Mouse (Mus musculus) naive thymus-derived CD4-positive, alpha-beta T cell, adult 2 months (primary cell): ENCODE results near the gene Shq1.

Source experiments
- DNase-seq: peaks from one replicate; pipeline ENCODE4 v3.0.0-alpha.2; 2011; ENCODE audit warnings: low read depth

Shq1 gene

DNA sequence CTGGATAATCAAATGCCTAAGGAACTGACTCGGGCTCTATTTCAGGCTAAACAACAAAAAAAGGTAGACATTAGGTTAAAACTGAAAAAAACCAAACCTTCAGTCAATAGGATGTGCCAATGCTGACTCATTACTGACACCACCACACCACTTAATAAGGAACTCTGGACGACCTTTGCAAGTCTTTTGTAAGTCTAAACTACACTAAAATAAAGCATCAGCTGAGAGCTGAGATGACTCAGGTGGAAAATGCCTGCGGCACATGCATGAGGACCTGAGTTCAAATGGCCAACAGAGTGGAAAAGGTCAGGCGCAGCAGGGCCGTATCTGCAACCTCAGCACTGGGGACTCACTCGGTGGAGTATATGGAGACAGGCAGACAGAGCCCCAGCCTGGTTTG lies 69.3 kb downstream of the Shq1 start:
- no peak for DNase-seq

DNA sequence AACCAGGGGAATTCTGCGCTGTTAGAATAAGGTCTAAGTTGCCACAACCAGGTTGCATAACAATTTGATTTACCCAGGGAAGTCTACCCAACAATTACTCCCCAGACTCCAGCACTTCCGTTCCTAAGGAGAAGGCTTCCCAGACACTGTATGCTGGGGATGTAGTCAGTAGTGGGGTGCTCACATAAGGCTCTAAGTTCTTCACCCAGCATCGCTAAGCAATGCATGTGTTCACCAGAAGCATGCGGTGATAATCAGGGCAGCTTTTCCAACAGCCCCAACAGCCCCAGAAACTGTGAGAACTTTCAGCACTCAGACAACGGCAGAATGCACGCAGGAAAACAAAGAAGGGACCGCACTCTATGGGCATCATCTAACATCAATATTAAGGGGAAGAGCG lies 77.1 kb downstream of the Shq1 start:
- DNase-seq = no peak

DNA sequence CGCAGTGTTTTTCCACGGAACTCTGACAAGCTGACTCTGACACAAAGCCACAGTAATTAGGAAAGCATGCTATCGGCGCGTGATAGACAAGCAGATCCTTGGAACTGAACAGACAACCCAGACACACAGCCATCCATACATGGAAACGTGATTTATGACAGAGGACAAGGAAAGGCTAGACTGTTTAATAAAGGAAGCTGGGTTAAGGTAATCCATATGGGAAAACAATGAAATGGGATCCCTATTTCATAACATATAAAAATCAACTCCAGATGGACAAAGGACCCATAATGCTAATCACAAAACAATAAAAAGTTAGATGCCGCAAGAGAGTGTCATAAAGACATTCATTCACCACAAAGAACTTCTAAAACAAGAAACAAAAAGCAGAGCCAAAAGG lies 78.0 kb downstream of the Shq1 start:
- DNase-seq = no peak

DNA sequence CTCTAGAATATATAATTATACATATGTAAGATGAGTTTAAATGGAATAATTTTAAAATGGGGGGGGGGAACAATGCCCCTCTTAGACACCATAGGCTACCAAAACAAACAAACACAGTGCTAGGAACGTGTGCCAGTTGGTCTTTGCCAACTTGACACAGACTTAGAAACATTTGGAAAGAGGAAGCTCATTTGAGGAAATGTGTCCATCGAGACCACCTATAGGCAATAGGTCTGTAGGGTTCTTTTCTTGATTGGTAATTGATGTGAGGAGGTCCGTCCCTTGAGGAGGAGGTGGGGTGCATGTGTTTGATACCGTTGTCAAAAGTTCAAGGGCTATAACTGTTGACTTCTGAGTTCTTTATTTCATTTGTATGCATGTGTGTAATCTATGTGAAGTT lies 80.4 kb downstream of the Shq1 start:
- no peak for DNase-seq

DNA sequence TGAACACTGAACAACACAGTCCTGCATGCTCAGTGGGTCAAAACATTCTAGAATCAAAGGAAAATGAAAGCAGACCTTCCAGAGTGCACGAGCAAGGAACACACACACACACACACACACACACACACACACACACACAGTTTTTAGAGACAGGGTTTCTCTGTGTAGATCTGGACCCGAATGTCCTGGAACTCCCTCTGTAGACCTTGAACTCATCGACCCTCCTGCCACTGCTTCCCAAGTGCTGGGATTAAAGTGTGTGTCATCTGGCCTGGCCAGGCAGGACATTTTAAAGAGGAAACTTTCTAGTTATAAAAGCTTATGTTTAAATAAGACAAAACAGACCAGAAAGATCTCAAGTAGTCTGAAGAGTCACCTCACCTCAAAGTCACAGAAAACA lies 82.1 kb downstream of the Shq1 start:
- DNase-seq = no peak

DNA sequence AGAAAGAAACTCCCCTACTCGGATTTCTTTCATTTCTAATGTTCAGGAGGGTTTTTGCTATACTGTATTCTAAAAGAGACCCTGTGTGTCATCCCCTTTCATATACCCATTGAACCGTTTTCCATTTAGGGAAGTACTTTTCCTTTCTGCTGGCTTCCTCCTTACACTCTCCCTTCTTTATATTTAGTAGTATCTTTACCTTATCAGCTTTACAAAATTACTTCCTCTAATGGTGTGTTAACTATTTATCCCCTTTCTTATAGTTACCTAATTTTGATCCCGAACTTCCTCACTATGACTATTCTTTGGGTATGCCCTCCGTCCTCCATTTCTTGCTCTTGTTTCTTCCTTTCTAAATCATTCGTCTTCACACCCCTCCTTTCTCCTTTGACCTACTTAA lies 84.2 kb downstream of the Shq1 start:
- DNase-seq = no peak

DNA sequence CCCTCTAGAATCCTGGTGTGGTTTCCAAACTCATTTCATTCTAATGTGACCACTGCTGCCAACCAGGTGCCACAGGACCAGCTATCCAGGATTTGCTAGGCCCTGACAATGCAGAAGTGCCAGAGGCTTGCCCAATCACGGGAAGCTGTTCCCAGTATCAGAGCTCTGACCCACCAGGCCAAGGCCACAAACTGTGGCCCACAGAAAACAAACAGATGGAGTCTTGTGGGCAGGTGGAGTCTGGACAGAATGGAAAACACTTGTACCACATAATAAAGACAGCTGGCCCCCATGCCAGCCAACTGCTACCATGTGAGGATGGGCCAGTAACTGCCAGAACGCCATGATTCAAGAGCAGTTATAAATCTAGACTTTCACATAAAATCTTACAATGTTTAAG lies 89.0 kb downstream of the Shq1 start:
- no peak for DNase-seq

DNA sequence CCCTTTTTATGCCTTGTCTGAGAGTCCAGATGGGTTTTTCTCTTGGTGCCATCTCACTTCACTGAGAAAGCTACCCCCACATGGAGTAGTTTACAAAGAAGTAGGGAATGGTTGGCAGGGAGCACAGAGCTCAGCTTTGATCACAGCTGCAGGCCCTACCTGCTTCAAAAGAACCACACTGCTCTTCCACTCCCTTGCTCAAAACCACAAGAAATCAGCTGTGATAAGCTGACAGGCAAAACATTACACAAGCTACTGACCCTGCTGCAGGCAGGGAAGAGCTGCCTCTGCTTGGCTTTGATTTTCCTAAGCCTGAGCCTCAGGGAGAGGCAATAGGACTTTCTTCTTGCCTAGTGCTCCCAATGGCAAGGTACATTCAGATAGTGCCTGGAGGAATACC lies 89.9 kb downstream of the Shq1 start:
- peak; percentile 57 for DNase-seq

DNA sequence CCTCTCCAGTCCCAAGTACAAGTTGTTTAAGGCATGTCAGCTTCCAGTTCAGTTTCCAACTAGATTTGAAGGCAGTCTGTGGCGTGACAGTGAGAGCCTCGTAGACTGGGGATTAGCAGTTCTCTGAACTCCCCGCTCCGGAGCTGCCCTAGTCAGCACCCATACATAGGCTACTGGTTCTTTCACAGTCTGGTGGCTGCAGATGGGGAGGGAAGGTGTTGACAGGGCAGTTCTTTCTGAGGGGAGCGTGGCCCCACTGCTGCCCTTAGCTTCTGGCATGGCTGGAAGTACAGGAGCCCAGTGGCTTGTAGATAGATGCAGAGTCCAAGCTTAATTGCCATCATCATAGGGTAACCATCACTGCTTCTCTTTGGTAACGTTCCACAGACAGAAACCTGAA lies 93.4 kb downstream of the Shq1 start:
- no peak for DNase-seq

DNA sequence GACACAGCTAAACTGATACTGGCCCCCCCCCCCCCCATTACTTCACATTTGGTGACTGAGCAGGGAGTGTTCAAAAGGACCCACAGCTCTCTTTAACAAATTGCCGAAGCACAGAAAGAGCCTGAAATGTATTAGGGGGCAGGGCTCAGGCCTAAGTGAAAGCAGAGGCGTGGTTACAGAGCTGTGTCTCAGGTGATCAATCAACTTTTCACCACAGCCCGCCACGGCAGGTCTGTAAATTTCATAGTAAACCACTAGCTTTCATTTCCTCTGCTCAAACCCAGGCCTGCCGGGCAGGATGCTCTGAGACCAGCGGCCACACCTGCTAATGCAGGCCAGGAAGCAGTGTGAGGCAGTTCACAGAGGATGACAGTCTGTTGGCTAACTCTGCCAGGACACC lies 94.8 kb downstream of the Shq1 start:
- peak; percentile 11 for DNase-seq

DNA sequence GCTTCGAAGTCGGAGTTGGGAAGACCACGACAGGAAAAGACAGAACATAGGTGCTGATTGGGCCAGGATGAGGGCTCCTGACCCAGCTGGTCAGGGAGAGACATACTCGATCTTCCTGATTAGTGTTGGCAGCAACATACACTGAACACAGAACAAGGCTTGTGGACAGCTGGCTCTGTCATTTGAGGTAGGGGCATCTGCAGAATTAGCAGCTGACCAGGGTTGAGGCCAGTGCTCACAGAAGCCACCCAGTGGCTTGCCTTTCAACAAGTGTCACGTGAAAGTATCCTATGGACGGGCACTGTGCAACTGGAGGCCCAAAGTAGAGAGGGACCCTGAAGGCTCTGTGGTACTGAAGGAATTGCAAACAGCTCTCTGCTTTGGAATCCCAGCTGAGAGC lies 104.2 kb downstream of the Shq1 start:
- no peak for DNase-seq

DNA sequence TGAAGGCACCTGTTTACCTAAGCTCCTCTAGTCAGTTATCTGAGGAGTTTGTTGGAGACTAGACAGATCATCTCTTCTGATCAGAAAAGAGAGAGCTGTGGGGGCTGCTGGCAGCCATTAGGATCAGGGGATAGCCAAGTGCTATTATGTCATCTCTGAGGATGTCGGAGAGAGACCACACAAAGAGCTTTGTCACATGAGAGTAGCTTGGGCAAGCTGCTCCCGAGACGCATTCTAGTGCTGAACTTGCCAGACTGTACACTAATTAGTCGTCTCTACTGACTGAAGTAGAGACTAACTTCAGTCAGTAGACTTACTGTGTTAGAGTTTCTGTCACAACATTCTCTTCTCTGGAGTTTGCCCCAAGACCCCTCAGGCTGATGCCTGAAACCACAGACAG lies 106.4 kb downstream of the Shq1 start:
- DNase-seq = no peak

DNA sequence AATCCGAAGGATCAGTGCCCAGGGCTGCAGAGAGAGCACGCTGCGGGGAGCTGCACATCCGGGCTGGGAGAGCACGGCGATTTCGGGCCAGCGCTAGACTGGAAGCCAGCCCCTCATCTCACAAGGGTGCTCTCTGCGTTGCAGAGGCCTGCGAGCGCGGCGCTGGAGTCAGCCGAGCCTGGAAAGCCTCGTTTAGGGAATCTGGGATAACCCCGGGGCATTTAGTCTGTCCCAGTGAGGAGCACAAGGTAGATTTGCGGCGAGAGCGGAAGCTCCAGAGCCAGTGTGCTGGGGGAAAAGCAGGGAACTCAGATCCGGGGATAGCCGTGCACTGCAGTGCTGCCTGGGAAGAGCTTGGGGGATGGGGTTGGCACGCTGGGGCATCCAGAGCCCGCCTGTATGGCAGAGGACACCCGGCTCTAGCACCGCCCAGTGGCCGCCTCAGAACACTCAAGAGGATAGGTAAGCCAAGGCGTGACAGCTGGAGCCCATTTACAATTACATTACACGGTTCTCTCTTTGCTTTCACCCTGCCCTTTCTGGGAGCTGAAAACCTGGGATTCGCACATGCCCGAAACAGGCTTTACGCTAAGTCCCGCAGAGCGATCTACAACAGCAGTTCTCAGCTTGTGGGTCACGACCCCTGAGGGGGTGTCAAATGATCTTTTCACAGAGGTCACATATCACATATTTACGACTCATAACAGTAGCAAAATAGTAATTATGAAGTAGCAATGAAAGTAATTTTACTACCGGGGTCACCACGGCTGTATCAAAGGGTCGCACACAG lies 107.2 kb downstream of the Shq1 start:
- DNase-seq = peak; percentile 36

DNA sequence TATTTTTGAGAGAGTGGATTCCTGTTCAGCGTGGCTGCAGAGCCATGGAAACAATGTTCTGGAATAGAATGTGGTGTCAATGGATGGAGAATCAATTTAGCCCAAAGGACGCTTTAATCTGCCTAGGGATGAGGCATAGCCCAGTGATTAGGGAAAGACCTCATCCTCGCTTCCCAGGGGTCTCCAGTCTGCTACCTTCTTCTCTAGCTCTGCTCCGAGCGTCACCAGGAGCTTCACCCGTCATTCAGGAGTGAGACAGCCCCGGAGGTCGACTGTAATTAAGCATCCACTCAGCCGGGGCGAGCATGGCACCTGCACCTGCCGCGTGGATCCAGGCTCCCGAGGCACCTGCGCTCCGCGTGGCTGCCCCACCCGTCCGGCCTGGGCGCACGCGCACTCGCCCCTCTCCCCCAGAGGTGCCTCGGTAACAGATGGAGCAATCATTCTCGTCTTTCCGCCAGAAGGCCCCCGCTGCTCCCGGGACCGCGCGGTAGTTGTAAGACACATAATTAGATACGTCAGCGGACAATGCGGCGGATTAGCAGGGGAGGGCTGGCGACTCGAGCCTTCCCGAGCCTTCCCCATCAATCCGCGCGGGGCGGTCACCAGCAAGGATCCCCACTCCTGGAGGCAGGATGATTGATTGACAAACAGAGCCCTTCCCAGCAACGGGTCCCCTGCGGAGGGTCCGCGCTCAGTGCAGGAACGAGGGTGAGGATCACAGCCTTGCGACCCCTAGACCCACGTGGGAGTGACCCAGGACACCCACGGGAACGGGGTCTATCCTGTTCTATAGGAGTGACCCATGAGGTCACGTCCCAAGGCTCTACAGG lies 108.0 kb downstream of the Shq1 start:
- peak; percentile 35 for DNase-seq

DNA sequence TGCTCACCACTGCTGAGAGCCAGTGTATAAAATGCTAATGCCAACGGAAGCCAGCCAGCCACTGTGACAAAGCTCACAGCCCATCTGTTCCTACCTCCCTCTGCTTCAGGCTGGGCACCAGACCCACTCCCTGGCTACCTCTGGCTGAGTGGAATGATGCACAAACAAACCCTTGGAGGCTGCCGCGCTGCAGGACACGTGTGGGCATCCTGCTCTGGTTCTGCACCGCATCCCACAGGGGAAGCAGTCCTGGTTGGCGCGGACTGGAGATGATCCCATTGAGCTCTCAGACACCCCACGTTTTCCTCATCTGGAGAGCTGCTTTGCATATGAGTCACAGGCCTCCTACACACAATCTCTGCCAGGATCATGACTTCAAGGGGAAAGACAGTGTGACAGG lies 112.9 kb downstream of the Shq1 start:
- no peak for DNase-seq

DNA sequence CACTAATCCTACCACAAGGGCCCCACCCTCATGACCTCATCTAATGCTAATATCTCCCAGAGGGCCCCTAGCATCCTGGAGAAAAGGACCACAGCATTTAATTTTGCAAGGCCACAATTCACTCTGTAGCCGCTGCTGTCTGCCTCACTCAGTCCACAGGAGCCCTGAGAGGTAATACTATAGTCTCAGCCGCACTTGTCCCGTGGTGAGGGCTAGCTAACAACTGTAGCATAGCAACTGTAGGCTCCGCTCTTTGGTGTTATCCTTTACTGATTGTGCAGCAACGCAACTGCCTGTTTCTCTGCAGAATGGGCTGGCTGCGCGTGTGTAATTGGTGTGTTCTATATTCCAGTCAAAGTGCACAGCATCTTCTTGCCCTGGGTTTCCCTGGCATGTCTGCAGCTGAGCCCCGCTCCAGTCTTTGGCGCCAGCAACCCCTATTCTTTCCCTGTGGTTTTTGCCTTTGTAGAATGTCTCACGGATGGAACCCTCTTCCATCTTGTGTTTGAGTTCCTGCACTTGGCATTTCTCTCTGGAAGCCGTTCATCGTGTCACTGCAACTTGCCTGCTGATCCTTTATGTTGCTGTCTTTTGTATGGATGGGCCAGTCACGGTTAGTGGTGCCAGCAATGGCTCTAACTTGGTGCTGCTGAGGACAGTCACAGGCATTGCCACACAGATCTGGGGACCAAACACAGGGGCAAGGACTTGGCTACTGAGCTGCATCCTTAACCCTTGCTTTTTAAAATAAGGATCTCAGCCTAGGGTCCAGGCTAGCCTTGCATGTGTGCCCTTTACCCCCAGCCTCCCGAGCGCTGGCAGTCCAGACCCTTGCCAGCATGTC lies 128.6 kb downstream of the Shq1 start:
- no peak for DNase-seq

DNA sequence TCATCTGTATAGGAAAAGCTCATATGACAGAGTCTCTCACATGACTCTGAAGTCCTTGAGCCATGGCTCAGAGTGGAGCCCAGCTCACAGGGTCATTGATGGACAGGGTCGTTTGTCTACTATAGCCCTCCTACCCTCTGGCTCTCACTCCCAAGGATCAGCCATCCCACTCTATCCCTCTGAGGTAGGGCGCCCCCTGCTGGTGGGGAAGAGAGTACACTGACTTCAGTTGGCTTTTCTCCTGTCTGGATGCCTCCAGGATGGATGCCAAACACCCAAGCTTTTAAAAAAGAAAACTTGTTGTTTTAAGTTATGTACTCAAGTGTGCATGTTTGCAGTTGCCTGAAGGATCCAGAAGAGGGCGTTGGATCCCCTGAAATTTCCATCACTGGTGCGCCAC lies 131.3 kb downstream of the Shq1 start:
- peak; percentile 29 for DNase-seq

DNA sequence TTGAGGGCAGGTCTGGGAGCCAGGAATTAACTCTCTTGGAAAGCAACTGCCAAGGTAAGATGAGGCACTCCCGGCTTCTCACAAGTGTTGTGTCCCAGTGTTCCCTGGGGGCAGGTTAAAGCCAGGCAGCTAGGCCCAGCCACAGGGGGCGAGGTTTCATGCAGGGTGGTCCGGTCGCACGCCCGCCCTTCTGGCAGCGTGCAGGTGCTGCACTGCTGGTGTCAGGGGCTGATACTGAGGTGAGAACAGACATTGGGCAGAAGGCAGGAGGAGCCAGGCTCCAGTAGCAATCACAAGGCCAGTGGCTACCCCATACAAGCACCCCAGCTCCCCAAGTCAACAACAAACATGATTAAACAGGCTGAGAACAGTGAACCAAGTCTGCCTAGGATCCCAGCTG lies 132.4 kb downstream of the Shq1 start:
- DNase-seq = no peak

DNA sequence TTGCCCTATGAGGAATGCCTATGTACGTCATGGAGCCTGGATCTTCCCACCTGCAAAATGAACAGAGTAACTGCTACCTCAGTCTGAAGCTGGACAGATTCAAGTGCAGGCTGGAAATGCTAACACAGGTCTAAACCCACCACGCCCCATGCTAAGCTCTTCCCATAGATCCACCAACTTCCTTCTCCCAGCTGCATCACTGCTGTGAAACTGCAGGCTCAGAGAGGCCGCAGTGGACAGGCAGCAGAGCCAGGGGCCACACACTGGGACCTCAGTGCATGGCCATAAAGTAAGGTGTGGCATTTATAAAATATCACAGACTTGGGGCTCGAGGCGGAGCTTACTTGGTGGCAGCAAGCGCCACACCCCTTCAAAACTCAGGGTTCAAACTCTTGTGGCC lies 133.0 kb downstream of the Shq1 start:
- no peak for DNase-seq

DNA sequence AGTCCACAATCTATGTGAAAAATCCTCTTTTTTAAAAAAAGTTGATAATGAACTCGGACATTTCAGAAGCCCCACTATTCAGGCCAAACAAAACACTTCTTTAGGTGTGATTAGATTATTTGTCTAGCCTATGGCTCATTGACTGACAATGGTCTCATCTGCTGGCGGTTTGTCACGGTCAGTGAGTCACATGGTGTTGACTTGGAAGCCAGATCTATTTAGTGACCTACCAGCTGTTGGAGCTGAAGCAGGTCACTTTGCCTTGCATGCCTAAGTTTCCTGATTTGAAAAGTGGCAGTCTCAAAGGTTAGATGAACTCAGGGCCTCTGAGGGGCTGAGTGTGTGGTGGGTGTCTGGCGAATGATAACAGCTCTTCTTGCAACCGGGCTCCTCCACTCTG lies 133.9 kb downstream of the Shq1 start:
- no peak for DNase-seq

DNA sequence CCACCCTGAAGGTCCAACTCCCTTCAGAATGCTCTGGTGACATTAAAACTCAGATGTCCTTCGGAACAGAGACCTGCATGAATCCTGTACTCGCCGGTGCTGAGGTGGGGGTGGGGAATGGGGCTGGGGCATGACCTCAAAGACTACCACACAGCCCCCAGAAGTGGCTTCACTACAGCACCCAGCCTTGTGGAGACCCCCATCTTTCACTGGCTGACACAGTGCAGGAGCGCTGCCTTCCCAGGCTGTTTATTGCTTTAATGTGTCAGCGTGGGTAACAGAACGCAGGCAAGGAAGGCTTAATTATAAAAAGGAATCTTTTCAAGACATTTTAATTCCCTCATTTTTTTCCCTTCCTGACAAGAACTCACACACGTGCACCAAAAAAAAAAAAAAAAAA lies 137.6 kb downstream of the Shq1 start:
- no peak for DNase-seq

DNA sequence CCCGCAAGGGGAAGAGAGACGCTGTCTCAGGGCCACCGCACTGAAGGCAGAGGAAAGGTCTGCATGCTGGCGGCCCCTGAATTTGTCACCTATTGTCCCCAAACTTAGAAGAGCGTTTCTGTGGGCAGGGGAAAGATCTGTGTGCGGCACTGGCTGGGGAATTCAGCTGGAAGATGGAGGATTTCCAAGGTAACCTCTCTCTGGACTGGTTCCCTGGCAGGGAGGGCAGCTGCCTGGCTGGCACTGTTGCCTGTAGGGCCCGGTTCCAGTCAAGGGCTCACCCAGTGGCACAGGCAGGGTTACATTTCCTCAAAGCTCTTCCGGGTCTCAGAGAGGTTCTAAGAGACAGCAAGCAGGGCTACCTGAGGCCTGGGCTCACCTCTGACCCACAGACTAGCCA lies 138.6 kb downstream of the Shq1 start:
- no peak for DNase-seq

DNA sequence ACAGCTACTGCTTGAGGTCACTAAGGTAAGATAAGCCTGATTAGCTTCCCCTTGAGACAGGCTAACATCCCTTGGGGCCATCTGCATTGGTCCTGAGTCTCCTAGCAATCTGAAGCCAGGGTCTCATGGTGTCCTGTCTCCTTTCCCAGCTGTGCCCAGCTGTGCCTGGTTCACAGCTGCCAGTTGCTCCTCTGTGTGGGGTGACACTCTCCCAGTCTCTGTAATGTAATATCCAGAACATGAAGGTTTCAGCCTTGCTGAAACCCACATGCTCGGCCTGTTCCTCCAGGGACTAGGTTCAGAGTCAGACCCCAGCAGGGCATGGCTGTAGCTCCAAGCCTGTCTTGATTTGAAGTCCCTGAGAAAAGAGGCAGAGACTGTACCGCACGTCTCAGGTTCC lies 141.3 kb downstream of the Shq1 start:
- DNase-seq = no peak
